Mouse (Mus musculus) testis, postnatal 14 days (tissue): ENCODE data around the gene Cpm.

ENCODE experiments used
- DNase-seq: peaks from one replicate; pipeline ENCODE4 v3.0.0; 2021; ENCODE audit warnings: low spot score

The Cpm gene

GRCm38 (mm10) chr10:117663056-117663864 is 34.0 kb downstream of the Cpm start:
- no peak for DNase-seq

- DNase-seq = peak; percentile 43
Measured at GRCm38 (mm10) chr10:117663865-117664200, 34.5 kb downstream of the Cpm start.

GRCm38 (mm10) chr10:117664208-117664925 is 35.1 kb downstream of the Cpm start:
- DNase-seq = no peak

GRCm38 (mm10) chr10:117664926-117665209 is 35.6 kb downstream of the Cpm start:
- no peak for DNase-seq

GRCm38 (mm10) chr10:117665376-117666275 is 36.3 kb downstream of the Cpm start:
- DNase-seq = no peak

- DNase-seq = no peak
Measured at GRCm38 (mm10) chr10:117666361-117666760, 37.1 kb downstream of the Cpm start.

- DNase-seq = no peak
Measured at GRCm38 (mm10) chr10:117666947-117667630, 37.8 kb downstream of the Cpm start.

GRCm38 (mm10) chr10:117667663-117668507 is 38.6 kb downstream of the Cpm start:
- DNase-seq = no peak

GRCm38 (mm10) chr10:117668546-117669300 is 39.4 kb downstream of the Cpm start:
- DNase-seq = no peak

- DNase-seq = peak; percentile 27
Measured at GRCm38 (mm10) chr10:117669449-117670090, 40.3 kb downstream of the Cpm start.

- DNase-seq = no peak
Measured at GRCm38 (mm10) chr10:117670092-117670491, 40.8 kb downstream of the Cpm start.

- no peak for DNase-seq
Measured at GRCm38 (mm10) chr10:117670791-117671190, 41.5 kb downstream of the Cpm start.

GRCm38 (mm10) chr10:117671266-117671665 is 42.0 kb downstream of the Cpm start:
- DNase-seq = no peak

- DNase-seq = no peak
Measured at GRCm38 (mm10) chr10:117671930-117672666, 42.8 kb downstream of the Cpm start.

- DNase-seq = no peak
Measured at GRCm38 (mm10) chr10:117672693-117673092, 43.4 kb downstream of the Cpm start.

GRCm38 (mm10) chr10:117673913-117674312 is 44.6 kb downstream of the Cpm start:
- no peak for DNase-seq

GRCm38 (mm10) chr10:117674359-117675019 is 45.2 kb downstream of the Cpm start:
- no peak for DNase-seq
